Mouse (Mus musculus): Measurements from ENCODE around the gene Adcy9.

DNA sequence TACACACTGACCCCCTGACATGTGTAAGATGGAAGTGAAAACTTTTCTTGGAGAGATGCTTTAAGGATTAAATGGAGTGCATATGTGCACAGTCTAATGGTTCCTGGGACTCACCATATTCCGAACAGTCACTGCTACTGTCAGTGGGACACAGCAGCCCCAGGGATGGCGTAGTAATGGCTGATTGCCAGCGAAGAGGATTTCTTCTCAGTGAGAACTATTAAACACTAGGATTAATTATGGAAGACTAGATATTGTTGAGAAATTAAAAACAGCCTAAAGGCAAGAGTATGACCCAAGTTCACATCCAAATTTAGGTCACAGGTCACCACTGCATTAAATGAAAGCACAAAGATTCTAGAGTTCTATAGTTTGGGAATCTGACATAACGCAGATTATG, 105.4 kb downstream of the Adcy9 start:
- TF ChIP-seq POLR2A (IDR thresholded peaks at IDR 0.05; ENCODE audit: low read depth, low read length) (no peak), CTCF (IDR thresholded peaks at IDR 0.05; ENCODE audit: borderline replicate concordance, insufficient read depth, low read length) (no peak)

Data from embryonic fibroblast, embryonic 13.5 days (primary cell).